Mouse (Mus musculus): ENCODE data around the gene Sgip1.

GRCm38 (mm10) chr4:102783063-102783748, 42.1 kb downstream of the Sgip1 start:
- TF ChIP-seq CEBPB (IDR thresholded peaks at IDR 0.05; ENCODE audit: insufficient read depth, poor library complexity, severe bottlenecking) (no peak), REST (IDR thresholded peaks at IDR 0.05; ENCODE audit: insufficient read depth, insufficient read length) (no peak), E2F4 (IDR thresholded peaks at IDR 0.05; ENCODE audit: insufficient read depth) (no peak), POLR2A (IDR thresholded peaks at IDR 0.05; ENCODE audit: insufficient read length, low read depth) (no peak), MYOG (IDR thresholded peaks at IDR 0.05; ENCODE audit: control insufficient read depth in 1 of 3, insufficient read depth in 1 of 3, insufficient read length in 2 of 3, low read depth in 2 of 3) (no peak), MAX (IDR thresholded peaks at IDR 0.05; ENCODE audit: low read depth) (no peak), TCF12 (IDR thresholded peaks at IDR 0.05; ENCODE audit: insufficient read depth, poor library complexity, severe bottlenecking) (no peak), USF1 (IDR thresholded peaks at IDR 0.05; ENCODE audit: low read depth) (no peak)

Measured in myocyte (in vitro differentiated cells).